Mouse (Mus musculus): ENCODE results near the gene Ifnb1. TPM values are rescaled to one million over a fixed set of nuclear protein-coding genes. Genes with fewer than 3 reads are reported as not detected.
"Not testable (repeated sequence)": the region's sequence is repeated elsewhere in the genome, so short reads cannot be mapped to it uniquely, and the experiment has no call there.

The Ifnb1 gene
- not detected for total RNA-seq (2022)

- no peak for DNase-seq
These were observed at the start of gene Ifnb1 for GRCm38 (mm10) chr4:88522674-88523073. Gene Ifnb1, minus strand, starts transcription at chr4:88522774.

DNA sequence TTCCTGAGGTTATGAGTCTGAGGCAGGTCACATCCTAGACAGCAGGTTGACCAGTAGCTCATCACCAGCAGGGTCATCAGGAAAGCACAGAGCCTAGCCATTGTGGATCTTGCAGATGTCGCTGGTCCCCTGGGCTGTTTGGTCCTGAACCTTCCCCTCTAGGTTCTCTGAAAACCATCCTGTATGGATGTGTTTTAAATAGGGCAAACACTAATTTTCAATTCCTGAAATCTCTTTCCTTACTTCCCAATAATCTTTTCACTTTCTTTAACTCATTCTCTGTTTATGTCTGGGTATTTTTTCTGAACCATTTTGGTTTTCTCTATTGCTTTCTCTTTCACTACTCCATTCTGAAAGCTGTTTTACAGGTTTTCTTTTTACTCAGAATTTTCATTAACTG lies 49.1 kb upstream of the Ifnb1 start, which contains the start of gene Ifna14:
TSS of gene Ifna14 (minus strand) at position 101 of the 400 bp plus-strand sequence.
- no peak for DNase-seq

GRCm38 (mm10) chr4:88561791-88562190 lies 39.2 kb upstream of the Ifnb1 start:
- no peak for DNase-seq

DNA sequence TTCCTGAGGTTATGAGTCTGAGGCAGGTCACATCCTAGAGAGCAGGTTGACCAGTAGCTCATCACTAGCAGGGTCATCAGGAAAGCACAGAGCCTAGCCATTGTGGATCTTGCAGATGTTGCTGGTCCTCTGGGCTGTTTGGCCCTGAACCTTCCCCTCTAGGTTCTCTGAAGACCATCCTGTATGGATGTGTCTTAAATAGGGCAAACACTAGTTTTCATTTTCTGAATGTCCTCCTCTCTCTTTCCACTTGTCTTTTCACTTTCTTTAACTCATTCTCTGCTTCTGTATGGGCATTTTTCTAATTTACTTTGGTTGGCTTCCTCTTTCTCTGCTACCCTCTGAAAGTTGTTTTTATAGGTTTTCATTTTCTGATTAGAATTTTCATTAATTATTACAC lies 35.6 kb upstream of the Ifnb1 start, which contains the start of gene Ifna15:
TSS of gene Ifna15 (minus strand) at position 101 of the 400 bp plus-strand sequence.
- not testable (repeated sequence) for DNase-seq

DNA sequence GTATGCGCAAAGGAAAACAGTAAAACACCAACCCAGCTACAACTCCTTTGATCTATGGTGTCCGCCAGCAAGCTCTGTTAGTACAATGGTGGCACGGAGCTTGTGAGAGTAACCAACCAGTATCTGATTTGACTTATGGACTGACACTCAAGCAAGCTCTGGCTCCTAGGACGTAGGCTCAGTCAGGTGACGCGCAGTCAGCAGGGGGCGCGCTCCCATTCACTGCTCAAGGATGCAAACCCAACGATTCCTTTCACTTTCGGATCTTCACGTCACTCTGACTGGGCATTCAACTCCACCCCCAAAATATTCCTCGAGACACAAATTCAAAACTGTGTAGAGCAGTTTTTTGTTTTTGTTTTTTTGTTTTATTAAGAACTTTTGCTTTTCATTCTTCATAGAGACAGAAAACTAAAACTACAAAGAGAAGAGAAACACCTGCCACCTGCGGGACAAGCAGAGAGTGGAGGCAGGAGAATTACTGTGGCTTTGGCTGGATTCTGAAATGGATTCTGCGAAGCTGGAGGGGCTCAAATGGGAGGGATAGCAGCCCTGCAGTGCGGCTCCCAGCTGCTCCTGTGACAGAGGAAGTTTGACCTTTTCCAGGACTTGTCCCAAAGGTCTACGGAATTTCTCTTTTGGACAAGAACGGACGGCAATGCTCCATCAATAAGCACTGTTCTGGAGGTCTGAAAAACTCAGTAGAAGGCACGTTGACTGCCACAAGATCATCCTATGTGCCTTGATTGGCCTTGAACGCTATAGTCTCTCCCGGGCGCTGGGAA lies 27.8 kb upstream of the Ifnb1 start:
- DNase-seq: peak; percentile 70

GRCm38 (mm10) chr4:88547986-88548385 lies 25.4 kb upstream of the Ifnb1 start:
- no peak for DNase-seq

DNA sequence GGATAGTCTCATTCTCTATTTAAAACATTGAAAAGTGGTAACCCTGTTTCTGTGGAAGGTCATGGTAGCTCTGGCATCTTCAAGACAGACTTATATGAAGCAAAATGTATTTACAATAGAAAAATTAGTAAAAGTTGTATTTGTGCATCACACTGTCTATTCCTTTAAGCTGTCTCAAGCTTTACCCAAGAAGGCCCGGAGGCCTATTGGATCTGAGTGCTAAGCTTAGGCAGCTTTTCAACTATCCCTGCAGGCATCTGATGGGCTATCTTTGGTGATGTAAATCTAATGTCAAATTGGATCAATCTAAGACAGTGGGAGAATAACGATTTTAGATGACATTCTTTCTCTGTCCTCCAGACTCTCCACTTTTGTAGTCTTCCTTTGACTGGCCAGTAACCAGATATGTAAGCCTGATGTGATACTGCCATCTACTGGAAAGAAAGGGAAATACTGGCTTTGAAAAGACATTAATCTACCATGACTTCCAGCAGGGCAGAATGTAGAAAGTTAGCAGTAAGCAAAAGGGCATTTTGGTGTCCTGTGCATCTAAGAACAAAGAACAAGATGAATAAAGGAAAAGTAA lies 21.2 kb upstream of the Ifnb1 start:
- no peak for DNase-seq

GRCm38 (mm10) chr4:88537328-88537727 lies 14.8 kb upstream of the Ifnb1 start:
- DNase-seq: no peak

- peak; percentile 50 for DNase-seq
These were observed 14.1 kb upstream of the Ifnb1 start for GRCm38 (mm10) chr4:88536640-88537039.

DNA sequence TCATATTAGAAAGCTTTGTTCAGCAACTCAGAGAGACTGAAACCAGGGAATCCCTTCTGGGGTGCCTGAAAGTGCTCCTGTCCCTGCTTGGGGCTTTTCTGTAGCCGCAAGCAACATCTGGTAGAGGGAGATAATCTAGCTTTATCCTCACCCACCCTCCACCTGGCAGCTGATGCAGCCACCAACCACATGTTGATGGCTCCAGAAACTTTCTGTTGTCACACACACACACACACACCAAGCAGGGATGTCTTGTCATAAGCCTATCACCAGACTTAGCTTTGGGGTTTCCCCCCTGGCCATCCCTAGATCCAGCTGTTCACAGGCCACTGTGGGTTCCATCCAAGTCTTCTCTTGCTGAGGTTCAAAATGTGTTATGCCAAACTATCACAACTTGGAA lies 13.2 kb upstream of the Ifnb1 start:
- DNase-seq: no peak

DNA sequence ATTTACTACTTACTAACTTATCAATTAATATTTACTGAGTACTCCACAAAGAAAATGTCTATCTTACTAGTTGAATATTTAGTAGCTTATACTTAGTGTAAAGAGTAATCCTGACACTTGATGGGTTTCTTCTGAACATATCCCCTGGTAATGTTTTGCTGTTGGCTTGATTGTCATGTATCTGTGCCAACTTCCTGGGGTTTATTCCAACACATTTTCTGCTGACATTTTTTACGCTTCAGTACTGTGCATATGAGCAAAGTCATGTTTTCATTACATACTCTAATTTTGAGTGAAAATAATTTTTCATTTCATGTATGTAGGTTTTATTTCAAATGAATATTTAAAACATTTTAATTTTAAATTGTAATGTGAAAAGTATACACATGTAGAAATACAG lies 12.3 kb upstream of the Ifnb1 start:
- no peak for DNase-seq

GRCm38 (mm10) chr4:88533499-88533898 lies 10.9 kb upstream of the Ifnb1 start:
- DNase-seq: no peak

DNA sequence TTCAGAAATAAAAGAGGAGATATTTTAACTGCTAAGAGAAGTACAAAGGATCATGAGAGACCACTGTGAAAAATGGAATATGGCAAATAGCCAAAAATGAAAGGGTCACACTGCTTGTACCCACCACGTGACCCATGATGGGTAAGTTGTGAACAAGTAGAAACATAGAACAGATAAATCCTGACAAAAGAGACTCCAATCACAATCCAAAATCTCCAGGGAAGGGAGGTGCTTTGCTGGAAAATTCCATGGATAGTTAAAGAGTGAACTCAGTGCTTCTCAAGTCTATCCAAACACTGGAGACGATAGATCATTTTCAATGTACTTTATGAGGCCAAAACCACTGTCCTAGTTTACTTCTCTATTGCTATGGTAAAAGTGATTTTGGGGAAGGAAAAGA lies 8.3 kb upstream of the Ifnb1 start:
- DNase-seq: no peak

DNA sequence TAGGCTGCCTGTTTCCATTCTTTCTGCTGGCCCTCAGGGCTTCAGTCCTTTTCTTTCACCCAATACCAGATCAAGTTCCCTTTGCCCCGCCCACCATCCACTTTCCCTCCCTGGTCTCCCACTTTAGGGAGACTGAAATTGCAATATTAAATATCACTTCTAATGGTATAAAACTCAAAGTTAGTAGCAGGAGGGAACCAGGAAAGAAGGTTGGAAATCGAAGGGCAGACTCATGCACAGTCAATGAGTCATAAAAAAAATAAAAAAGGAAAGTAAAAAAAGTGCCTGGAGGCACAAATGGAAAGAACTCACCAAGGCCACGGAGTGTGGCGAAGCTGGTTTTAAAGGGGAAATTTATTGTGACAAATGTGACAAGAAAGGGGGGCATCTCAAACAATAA lies 7.7 kb upstream of the Ifnb1 start:
- DNase-seq: no peak

GRCm38 (mm10) chr4:88526379-88527049 lies 3.9 kb upstream of the Ifnb1 start:
- no peak for DNase-seq

DNA sequence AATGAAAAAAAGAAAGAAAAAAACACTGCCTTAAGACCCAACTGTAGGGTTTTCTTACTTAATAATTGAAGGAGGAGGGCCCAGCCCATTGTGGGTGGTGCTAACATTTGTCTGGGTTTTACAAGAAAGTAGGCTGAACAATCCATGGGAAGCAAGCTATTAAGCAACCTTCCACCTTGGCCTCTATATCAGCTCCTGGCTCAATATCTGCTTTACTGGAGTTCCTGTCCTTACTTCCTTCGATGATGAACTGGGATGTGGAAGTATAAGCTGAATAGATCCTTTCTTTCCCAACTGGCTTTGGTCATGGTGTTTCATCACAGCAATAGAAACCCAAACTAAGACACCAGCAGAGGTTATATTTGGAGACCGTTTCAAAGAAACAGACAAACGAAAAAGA lies 2.8 kb upstream of the Ifnb1 start:
- DNase-seq: no peak

GRCm38 (mm10) chr4:88523241-88523640 lies 667 bp upstream of the Ifnb1 start:
- no peak for DNase-seq

DNA sequence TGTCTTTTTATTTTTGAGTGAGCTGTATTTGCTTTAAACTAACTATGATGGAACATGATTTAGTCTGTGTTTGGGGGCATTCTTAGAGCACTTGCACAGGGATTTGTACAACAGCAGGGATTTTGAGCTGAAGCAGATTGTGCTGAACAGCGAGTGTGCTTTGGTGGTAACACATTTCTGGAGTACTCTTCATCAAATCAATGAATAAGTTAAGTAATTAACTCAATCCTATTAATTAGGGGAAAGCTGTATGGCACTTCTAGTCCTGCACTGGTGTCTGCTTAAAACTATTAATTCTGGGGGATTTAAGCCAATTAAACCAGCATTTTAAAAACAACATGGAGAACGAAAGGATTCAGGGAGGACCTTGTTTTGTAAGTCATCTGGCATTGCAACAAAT lies 4.6 kb downstream of the Ifnb1 start:
- DNase-seq: no peak

- peak; percentile 59 for DNase-seq
These were observed 6.8 kb downstream of the Ifnb1 start for GRCm38 (mm10) chr4:88515711-88516211.

DNA sequence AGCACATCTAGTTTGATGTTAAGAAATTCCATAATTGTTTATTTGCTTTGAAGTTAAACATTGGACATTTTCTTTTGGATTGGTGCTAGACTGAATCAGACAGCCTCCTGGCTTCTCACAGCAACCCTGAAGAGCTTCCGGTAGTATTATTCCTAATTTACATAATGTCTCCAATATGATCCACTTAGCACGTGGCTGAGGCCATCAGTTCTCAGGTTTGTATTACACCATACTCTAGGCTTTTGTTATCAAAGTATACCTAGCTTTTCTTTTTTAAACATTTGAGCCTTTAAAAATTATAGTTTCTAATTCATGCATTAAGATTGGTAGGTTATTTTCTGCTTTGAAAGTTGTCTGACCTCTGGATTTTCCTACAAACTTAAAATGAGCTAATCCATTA lies 7.3 kb downstream of the Ifnb1 start:
- no peak for DNase-seq

DNA sequence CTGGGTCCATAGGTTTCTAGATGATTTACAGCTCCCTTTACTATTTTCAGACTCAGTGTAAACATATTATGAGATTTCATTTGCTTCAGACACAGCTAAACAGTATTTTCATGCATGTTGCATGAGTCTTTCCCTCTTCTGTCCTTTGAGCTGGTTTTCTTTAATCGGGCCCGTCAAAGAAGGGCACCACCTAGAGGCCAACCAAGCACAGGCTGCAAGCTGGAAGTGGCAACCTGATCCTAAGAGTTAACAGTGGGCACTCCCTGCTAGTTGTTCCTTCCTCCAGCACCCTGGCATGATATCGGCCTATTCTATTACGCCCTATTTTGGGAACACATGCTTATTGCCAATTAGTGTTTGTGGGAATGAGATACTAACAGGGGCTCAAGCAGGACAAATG lies 8.2 kb downstream of the Ifnb1 start:
- DNase-seq: peak; percentile 24

- DNase-seq: no peak
These were observed 8.8 kb downstream of the Ifnb1 start for GRCm38 (mm10) chr4:88513743-88514142.

GRCm38 (mm10) chr4:88503753-88504152 lies 18.8 kb downstream of the Ifnb1 start:
- DNase-seq: no peak

Data from adrenal gland, adult 8-10 months (tissue).